Mouse (Mus musculus) brain, embryonic 14.5 days (tissue): ENCODE measurements around the gene Zscan10.
A peak's percentile ranks its signal among the peaks of the same experiment; 100 is the strongest.

Experiments used
- CTCF ChIP-seq: fragments of 200-500 bp; IDR thresholded peaks from 2 replicates; pipeline ENCODE4 v1.5.1; 2012; ENCODE audit warnings: inconsistent platforms, mild to moderate bottlenecking, moderate library complexity, borderline replicate concordance; ENCODE audit not compliant: insufficient read depth, insufficient read length; ENCODE audit errors: extremely low read depth
- POLR2A ChIP-seq: fragments of 200-500 bp; IDR thresholded peaks from 2 replicates; pipeline ENCODE4 v1.6.1; 2012; ENCODE audit warnings: mild to moderate bottlenecking, inconsistent platforms, borderline replicate concordance; ENCODE audit not compliant: poor library complexity, insufficient read depth, insufficient read length, severe bottlenecking; ENCODE audit errors: extremely low read depth

DNA sequence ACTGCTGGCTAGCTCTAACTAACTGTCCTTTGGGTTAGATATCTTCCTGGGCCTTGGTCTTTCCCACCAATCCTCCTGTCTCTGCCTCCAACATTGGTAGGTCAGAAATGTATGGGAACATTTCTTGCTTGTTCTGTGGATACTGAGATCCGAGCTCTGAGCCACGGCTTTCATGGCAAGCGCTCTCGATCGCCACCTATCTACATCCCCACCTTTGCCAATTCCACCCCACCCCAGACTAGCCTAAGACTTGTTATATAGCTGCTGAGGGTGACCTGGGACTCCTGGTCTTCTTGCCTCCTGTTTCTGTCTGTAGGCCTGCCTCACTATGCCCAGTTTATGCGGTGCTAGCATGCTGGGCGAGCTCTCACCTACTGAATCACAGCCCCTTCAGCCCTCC, 3.7 kb downstream of the Zscan10 start:
- TF ChIP-seq CTCF (peak; percentile 13; the same call in 1 of the 2 replicates), POLR2A (no peak)
